Mouse (Mus musculus) hindbrain, embryonic 10.5 days (tissue): ENCODE data around the gene 4930524B15Rik. TPM values are rescaled to one million over a fixed set of nuclear protein-coding genes. Genes with fewer than 3 reads are reported as not detected.
"Not testable (repeated sequence)": the region's sequence is repeated elsewhere in the genome, so short reads cannot be mapped to it uniquely, and the experiment has no call there.

Experiments used
- DNase-seq: peaks from one replicate; pipeline ENCODE4 v3.0.0-alpha.2; 2017; ENCODE audit warnings: low spot score
- H3K27ac ChIP-seq: fragments of 300-500 bp; sonication (generic); 2 replicates; pipeline ENCODE4 v1.5.1; 2016; ENCODE audit warnings: mild to moderate bottlenecking, moderate library complexity
- H3K27me3 ChIP-seq: fragments of 300-500 bp; sonication (generic); 2 replicates; pipeline ENCODE4 v1.6.1; 2016; ENCODE audit warnings: mild to moderate bottlenecking; ENCODE audit not compliant: poor library complexity, insufficient read depth, severe bottlenecking
- H3K36me3 ChIP-seq: fragments of 300-500 bp; sonication (generic); 2 replicates; pipeline ENCODE4 v1.6.1; 2016; ENCODE audit warnings: mild to moderate bottlenecking, moderate library complexity
- H3K4me1 ChIP-seq: fragments of 300-500 bp; sonication (generic); replicated peaks from 2 replicates; pipeline ENCODE4 v1.6.1; 2016; ENCODE audit warnings: mild to moderate bottlenecking
- H3K4me3 ChIP-seq: fragments of 300-500 bp; sonication (generic); 2 replicates; pipeline ENCODE4 v1.5.1; 2016; ENCODE audit warnings: mild to moderate bottlenecking, moderate library complexity
- H3K9me3 ChIP-seq: fragments of 300-500 bp; sonication (generic); 2 replicates; pipeline ENCODE4 v1.6.1; 2016; ENCODE audit warnings: mild to moderate bottlenecking, moderate library complexity
- WGBS: fragments of 180-500 bp; shearing (Covaris S2); methylation state at CpG from one replicate; pipeline ENCODE4 v1.1.7; 2016; 5-methylcytosine and 5-hydroxymethylcytosine counted together
- polyA plus RNA-seq: library from polyadenylated mRNA; unstranded; fragments of >200 nt; fragmentation: Nextera tagmentation; extraction: Ambion mirVana; gene quantifications from 2 replicates; pipeline ENCODE4 v1.2.1, GENCODE M21; 2016

The 4930524B15Rik gene
- polyA plus RNA-seq, 1 experiment from 2014 or later = 0.20 TPM

DNA sequence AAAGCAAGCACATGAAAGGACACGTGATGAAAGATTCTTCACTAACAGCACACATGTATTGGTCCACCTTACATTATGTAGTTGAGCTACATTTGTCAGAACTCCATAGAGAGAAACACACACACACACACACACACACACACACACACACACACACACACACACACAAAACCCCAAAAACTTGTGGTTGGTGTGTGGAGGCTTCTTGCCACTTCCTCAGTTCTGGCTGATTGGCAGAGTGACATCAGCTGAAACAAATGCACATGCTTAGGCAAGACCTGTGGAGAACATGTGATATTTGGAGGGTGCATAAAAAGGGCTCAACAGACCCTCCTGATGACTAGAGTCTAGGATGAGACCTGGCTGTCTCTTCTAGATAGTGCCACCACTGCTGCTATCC, 1.4 kb upstream of the 4930524B15Rik start:
- Histone ChIP-seq H3K4me1 (peaks cover 8% of the 10 kb centered on the region), H3K27ac (no peak overlapping the region), H3K36me3 (no peaks in the 10 kb centered on the region), H3K27me3 (peaks cover 5% of the 10 kb centered on the region; the same call in 1 of the 2 replicates), H3K9me3 (no peaks in the 10 kb centered on the region), H3K4me3 (no peak overlapping the region)
- no peak for DNase-seq
- WGBS = 92% methylated on average over 1 of the region's 1 CpGs

DNA sequence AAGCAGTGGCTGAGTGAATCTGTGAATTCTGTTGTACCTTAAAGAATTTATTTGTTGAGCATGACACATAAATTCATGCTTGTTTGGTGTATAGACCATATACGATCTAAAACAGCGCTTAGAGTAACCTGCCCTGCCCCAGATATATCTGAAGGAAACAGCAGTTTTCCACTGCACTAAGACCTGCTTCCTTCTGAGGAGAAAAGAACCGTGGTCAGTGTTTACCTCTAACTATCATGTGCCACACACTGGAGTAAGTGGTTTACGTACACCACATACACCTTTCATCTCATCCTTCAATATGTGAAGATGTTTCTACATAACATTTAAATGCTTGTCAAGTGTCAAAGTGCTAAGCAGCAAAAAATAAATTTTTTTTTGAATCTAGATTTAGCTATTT, 8.7 kb downstream of the 4930524B15Rik start:
- no peaks in the 10 kb centered on the region for H3K27me3 ChIP-seq
- 0 out of 2 replicates have a peak, but pooled peaks cover 3% of the 10 kb centered on the region for H3K4me1 ChIP-seq
- no peak overlapping the region for H3K4me3 ChIP-seq
- no peaks in the 10 kb centered on the region for H3K36me3 ChIP-seq
- no peak overlapping the region for H3K27ac ChIP-seq
- 86% methylated on average over 4 of the region's 4 CpGs for WGBS
- DNase-seq = no peak
- no peaks in the 10 kb centered on the region for H3K9me3 ChIP-seq

DNA sequence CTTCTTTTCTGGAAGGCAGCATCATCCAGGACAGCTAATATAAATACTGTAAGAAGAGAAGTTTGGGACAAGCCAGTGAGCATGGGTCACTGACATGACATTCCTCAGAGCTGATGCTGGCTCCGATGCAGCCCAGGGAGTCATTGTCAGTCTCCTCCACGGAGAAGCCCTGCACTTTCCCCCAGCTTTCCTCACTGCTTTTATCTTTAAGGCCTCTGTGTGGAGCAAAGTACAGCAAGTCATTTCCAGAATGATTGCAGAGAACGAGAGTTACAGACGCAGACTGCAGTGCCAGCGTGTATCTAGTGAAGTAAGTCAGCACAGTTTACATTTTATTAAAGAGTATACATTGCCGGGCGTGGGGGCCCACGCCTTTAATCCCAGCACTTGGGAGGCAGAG, 9.4 kb downstream of the 4930524B15Rik start:
- H3K36me3 ChIP-seq = no peaks in the 10 kb centered on the region
- WGBS = 64% methylated on average over 8 of the region's 8 CpGs
- DNase-seq = no peak
- H3K4me1 ChIP-seq = 0 out of 2 replicates have a peak, but pooled peaks cover 3% of the 10 kb centered on the region
- no peaks in the 10 kb centered on the region for H3K27me3 ChIP-seq
- peaks cover 4% of the 10 kb centered on the region for H3K9me3 ChIP-seq
- no peak overlapping the region for H3K27ac ChIP-seq
- no peak overlapping the region for H3K4me3 ChIP-seq

DNA sequence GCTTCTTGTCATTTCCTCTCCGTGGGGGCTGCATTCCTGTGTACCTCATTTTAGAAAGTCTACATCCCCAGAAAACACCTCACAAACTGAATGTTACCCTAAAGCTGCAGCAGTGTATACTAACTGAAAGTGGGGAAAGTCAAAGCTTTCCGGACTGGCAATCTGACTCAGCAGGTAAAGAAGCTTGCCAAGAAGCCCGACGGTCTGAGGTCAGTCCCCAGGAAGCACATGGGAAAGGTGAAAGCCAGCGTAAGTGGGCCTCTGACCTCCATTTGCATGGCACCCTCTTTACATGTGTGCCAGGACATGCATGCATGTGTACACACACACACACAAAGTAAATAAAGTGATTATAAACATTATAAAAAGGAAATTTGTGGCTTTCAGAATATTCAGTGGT, 10.3 kb downstream of the 4930524B15Rik start:
- Histone ChIP-seq H3K9me3 (peaks cover 12% of the 10 kb centered on the region), H3K27ac (no peak overlapping the region), H3K36me3 (no peaks in the 10 kb centered on the region), H3K4me3 (no peak overlapping the region), H3K4me1 (0 out of 2 replicates have a peak, but pooled peaks cover 3% of the 10 kb centered on the region), H3K27me3 (no peaks in the 10 kb centered on the region)
- 84% methylated on average over 5 of the region's 5 CpGs for WGBS
- no peak for DNase-seq

DNA sequence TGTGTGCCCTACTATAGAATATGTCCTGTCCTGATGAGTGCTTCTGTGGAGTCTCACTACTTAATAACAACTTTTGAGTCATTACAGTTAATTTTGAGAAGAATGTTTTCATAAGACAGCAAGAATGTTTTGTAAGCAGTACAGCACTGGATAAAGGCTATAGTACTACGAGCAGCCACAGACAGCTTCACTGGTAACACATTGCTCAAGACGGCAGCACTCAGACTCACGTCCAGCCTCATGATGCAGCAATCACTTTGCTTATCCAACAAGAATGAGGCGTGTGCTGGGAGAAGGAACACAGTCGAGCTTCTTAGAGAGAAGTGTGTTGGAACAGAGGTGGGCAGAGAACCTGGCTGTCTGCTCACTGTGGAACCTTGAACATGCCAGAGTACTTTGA, 10.7 kb downstream of the 4930524B15Rik start:
- Histone ChIP-seq H3K4me1 (0 out of 2 replicates have a peak, but pooled peaks cover 3% of the 10 kb centered on the region), H3K4me3 (no peak overlapping the region), H3K9me3 (peaks cover 13% of the 10 kb centered on the region), H3K36me3 (no peaks in the 10 kb centered on the region), H3K27me3 (no peaks in the 10 kb centered on the region), H3K27ac (no peak overlapping the region)
- WGBS = 83% methylated on average over 5 of the region's 5 CpGs
- no peak for DNase-seq

DNA sequence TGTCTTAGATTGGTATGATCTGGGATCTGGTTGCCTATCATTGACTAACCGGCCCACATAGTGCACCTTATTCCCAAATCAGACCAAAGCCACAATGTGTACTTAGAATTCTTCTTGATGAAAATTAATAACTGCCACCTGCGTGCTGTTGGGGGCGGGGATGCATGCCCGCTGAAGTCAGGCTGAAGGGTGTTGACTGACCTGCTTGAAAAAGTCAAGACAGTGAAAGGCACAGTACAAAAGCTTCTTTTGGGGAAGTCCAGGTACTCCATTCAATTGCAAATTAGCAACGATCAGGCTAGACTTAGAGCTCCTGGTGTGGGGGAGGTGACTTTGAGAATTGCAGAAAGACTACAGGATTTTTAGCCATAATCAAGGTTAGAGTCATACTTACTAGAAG, 14.7 kb downstream of the 4930524B15Rik start:
- DNase-seq, H3K4me3 ChIP-seq, H3K27me3 ChIP-seq, H3K27ac ChIP-seq, H3K36me3 ChIP-seq, H3K4me1 ChIP-seq: not testable (repeated sequence)
- H3K9me3 ChIP-seq = peaks cover 13% of the 10 kb centered on the region
- 89% methylated on average over 5 of the region's 5 CpGs for WGBS

DNA sequence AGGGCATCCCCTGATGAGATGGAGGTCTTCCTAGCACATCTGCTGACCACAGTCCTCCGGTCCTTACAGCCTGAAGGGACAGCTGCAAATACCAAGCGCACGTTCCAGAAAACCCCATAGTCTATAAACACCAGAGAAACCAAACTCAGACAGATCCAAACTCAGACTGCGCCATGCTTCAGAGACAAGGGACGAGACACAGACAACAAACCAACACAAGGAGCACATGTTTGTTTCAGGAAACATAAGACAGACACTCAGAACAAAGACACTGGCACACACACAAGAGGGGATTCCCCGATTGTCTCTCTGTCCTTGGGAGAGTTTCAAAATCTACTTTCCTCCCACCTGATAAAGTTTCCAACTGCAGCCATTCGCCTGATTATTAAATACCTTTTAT, 16.4 kb downstream of the 4930524B15Rik start:
- no peaks in the 10 kb centered on the region for H3K4me1 ChIP-seq
- peaks cover 13% of the 10 kb centered on the region for H3K9me3 ChIP-seq
- no peak overlapping the region for H3K4me3 ChIP-seq
- no peaks in the 10 kb centered on the region for H3K27me3 ChIP-seq
- no peaks in the 10 kb centered on the region for H3K36me3 ChIP-seq
- WGBS = 92% methylated on average over 7 of the region's 7 CpGs
- DNase-seq = no peak
- no peak overlapping the region for H3K27ac ChIP-seq

DNA sequence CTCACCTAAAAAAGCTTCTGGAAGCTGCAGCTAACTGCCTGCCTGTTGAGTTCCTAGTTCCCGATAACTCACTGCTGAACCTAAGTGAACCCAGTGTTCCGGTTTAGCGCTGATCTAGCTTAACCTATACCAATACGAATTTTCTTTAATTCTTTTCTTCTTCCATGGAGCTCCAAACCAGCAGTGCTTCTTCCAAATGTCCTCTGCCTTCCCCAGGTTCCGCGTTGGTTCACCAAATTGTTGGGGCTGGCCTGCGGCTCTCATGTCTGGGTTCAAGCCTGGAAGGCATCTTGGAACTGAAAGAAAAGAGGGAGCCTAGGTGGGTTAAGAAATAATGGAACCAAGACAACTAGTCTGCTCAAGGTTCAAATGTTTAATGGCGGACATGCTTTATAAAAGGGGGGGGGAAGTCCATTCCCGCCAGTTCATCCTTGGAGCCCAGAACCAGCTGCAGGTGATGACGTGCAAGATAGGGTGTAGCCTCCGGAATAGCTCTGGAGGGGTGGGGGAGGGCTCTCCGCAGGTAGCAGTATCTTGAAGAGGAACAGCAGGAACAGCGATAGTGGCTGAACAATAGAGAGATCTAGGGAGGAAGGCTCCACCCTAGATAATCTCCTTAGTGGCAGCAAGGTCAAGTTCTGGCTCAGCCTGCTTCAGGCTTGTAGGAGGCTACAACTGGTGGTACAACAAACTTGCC, 17.0 kb downstream of the 4930524B15Rik start:
- 83% methylated on average over 13 of the region's 13 CpGs for WGBS
- peaks cover 13% of the 10 kb centered on the region for H3K9me3 ChIP-seq
- not testable (repeated sequence) for DNase-seq, H3K27me3 ChIP-seq, H3K27ac ChIP-seq, H3K4me3 ChIP-seq, H3K36me3 ChIP-seq, H3K4me1 ChIP-seq

DNA sequence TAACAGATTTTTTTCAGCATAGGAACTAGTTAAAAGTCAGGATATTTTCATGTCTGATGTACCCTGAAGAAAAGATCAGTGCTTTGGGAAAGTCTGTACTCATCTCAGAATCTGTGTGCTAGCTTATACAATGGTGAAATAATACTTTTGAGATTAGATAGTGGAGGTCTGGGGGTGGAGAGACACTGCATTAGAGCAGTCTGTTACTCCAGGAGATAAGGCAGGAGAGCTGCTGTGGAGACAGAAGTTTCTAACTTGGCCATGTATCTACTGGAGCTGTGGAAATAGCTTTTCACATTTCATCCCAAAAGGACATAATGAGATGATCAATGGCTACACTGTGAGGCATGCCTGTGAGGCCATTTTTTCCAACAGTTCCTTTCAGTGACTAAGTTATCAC, 17.9 kb downstream of the 4930524B15Rik start:
- H3K36me3 ChIP-seq = no peaks in the 10 kb centered on the region
- H3K9me3 ChIP-seq = peaks cover 13% of the 10 kb centered on the region
- no peak for DNase-seq
- H3K27ac ChIP-seq = no peak overlapping the region
- H3K27me3 ChIP-seq = no peaks in the 10 kb centered on the region
- H3K4me3 ChIP-seq = no peak overlapping the region
- H3K4me1 ChIP-seq = no peaks in the 10 kb centered on the region

DNA sequence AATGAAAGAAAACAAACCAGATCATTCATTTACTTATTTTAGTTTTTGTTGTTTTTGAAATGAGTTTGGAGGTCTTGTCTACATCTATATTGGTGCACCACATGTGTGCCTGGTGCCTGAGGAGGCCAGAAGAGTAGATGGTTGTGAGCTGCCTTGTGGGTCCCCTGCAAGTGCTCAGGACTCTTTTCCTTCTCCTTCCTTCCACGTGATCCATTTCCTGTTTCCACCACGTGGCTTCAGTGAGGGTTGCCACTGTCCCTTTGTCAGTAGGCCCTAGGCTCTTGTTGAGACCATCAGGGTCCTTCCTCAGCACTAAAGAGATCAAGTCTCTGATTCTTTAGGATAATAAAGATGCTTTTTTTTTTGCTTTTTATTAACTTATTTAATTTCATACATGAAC, 19.4 kb downstream of the 4930524B15Rik start:
- Histone ChIP-seq H3K27me3 (no peaks in the 10 kb centered on the region), H3K27ac (no peak overlapping the region), H3K4me3 (no peak overlapping the region), H3K36me3 (no peaks in the 10 kb centered on the region), H3K4me1 (no peaks in the 10 kb centered on the region), H3K9me3 (peaks cover 10% of the 10 kb centered on the region)
- WGBS = 79% methylated on average over 2 of the region's 2 CpGs
- DNase-seq = no peak

DNA sequence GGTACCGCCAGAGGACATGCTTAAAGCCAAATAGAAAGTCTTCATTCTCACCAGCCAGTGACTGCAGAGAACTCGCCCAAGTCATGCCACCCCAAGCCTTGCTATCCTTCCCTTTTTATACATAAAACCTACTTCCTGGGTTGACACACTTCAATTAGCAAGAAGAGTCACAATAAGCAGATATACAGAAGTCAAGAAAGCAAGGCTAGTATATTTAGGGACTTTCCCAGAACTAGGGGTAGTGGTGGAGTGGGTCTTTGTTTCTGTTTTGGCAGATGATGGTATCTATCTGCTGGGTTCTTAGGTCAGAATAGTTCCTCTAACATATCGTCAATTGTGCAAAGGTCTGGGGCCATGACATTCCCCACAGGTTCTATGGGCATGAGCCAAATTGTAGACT, 27.1 kb downstream of the 4930524B15Rik start:
- no peak overlapping the region for H3K27ac ChIP-seq
- no peak for DNase-seq
- H3K27me3 ChIP-seq = no peaks in the 10 kb centered on the region
- no peaks in the 10 kb centered on the region for H3K36me3 ChIP-seq
- no peaks in the 10 kb centered on the region for H3K4me1 ChIP-seq
- H3K9me3 ChIP-seq = no peaks in the 10 kb centered on the region
- H3K4me3 ChIP-seq = no peak overlapping the region
- WGBS = 85% methylated on average over 3 of the region's 3 CpGs

DNA sequence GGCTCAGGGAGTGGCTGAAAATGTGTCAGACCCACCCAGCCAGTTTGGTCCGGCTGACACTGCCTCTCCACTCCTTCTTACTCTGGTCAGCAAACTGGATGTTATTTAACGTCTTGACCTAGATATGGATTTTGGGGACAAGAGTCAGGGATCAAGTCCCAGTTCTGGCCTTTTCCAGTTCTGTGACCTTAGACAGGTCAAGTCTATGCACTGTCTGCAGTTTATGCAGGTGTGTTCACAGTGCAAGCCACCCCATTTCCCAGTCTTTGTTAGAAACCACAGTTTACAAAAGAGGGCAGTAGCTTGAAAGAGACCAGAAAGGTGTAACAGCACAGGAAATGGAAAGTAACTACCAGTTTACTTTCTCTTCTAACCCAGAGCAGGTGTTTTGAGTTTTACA, 34.3 kb downstream of the 4930524B15Rik start:
- peaks cover 13% of the 10 kb centered on the region for H3K36me3 ChIP-seq
- peaks cover 44% of the 10 kb centered on the region for H3K4me1 ChIP-seq
- H3K27ac ChIP-seq = peak overlapping the region; percentile 13; the same call in 1 of the 2 replicates
- DNase-seq = no peak
- 43% methylated on average over 2 of the region's 2 CpGs for WGBS
- no peak overlapping the region for H3K4me3 ChIP-seq
- no peaks in the 10 kb centered on the region for H3K9me3 ChIP-seq
- no peaks in the 10 kb centered on the region for H3K27me3 ChIP-seq

DNA sequence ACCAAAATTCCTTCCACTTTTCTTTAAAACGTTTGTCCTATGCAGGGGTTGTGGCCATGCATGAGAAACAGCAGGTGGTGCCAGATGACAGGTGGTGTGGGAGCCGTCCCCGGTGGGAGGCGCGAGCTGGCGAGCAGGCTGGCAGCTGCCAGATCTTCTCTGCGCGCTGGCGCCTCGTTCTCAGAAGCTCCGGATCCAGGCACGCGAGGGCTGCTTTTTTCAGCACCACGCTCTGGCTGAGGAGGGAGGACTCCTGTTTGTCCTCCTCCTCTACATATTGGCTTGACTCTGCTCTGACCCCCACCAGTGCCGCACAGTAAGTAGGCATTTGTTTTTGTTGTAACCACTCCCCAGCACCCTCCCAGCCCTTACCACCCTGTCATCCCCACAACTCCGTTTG, 34.9 kb downstream of the 4930524B15Rik start, which contains the start of gene Nsg2:
Gene Nsg2 (plus strand): TSS at position 183 of the 400 bp plus-strand sequence.
- H3K36me3 ChIP-seq = peaks cover 18% of the 10 kb centered on the region
- DNase-seq = peak; percentile 82
- peak within 1 kb of the TSS; percentile 53 for H3K4me3 ChIP-seq
- under 1% methylated on average over 16 of the region's 16 CpGs for WGBS
- no peaks in the 10 kb centered on the region for H3K27me3 ChIP-seq
- H3K9me3 ChIP-seq = no peaks in the 10 kb centered on the region
- peak within 1 kb of the TSS; percentile 87 for H3K27ac ChIP-seq
- peaks cover 44% of the 10 kb centered on the region for H3K4me1 ChIP-seq
